Mouse (Mus musculus) testis, postnatal 10 days (tissue): ENCODE results near the gene Gm11733.

Source experiments
- DNase-seq: peaks from one replicate; pipeline ENCODE4 v3.0.0; 2021; ENCODE audit warnings: low spot score

Gene Gm11733

GRCm38 (mm10) chr11:117535491-117536304 lies 51.5 kb downstream of the Gm11733 start:
- DNase-seq: no peak

GRCm38 (mm10) chr11:117536586-117536985 lies 52.4 kb downstream of the Gm11733 start:
- no peak for DNase-seq
